Mouse (Mus musculus) cerebral cortex, adult 2 months (tissue): ENCODE results near the gene Oxnad1.

ENCODE experiments used
- WGBS: fragments of 180-500 bp; shearing (Covaris S2); methylation state at CpG from one replicate; pipeline ENCODE4 v1.1.7; 2018; 5-methylcytosine and 5-hydroxymethylcytosine counted together

Gene Oxnad1

DNA sequence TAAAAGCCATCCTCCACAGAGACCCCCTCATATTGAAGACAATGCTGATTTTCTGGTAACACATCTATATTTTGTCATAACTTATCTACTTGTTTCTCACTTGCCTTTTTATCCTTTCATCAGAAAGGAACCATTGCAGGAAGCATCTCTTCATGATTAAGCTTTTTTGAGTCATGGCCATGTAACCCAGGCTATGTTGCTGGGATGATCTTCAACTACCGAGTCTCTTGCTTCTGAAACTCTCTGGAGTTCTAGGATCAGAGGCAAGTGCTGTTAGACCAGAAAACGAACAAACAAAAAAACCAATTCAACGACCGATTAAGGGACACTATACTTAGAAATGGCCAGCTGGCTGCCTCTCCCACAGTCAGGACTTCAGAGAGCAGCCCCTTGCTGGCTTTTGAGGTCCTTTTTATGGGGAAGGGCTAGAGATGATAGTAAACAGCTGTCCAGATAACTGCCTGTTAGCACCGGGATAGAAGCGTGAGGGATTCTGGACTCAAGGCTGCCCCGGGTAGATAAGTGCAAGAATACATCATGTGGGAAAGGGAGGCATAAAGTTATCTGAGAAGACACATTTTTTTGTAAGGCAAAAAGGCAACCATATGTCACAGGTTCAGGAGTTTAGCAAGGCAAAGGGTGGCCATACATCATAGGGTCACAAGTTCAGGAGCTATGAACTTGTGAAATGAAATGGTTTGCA is 60.8 kb downstream of the Oxnad1 start:
- 83% methylated on average over 7 of the region's 7 CpGs for WGBS

DNA sequence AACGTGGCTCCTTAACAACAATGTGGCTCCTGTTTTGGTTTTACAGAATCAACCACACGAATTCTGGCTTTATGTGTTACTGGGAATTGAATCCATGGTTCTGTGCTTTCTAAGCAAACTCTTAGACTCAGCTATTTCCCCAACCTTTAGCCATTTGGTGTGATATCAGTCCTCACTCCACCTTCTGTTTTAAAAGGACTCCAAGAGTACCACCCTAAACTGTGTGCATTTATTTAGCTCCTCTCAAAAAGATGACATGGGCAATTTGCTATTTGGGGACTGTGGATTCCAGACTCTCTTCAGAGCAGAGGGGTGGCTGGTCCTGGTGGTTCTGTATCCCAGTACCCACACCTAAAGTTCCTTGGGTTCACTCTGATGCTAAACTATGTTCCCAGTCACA is 61.4 kb downstream of the Oxnad1 start:
- WGBS: 64% methylated on average over 2 of the region's 2 CpGs

GRCm38 (mm10) chr14:32150872-32151271 is 65.7 kb downstream of the Oxnad1 start:
- WGBS: 94% methylated on average over 2 of the region's 2 CpGs

- 92% methylated on average over 18 of the region's 18 CpGs for WGBS
Measured at GRCm38 (mm10) chr14:32152243-32152965, 67.2 kb downstream of the Oxnad1 start.
